Mouse (Mus musculus): ENCODE measurements around the gene Prim1.

DNA sequence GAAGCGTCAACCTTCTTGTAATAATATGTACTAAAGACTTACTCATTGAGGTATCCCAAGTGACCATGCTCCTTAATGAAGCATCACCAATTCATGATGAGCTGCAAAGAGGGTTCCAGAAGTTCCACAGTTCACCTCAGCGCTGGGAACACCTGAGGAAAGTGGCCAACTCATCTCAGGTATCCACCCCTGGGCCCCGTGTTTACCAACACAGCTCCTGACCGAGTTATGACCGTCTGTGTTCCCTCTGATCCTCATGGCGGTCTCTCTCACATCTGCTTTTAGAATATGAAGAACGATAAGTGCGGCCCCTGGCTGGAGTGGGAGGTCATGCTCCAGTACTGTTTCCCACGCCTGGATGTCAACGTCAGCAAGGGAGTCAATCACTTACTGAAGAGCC is 8.5 kb downstream of the Prim1 start:
- TF ChIP-seq MAFK (IDR thresholded peaks at IDR 0.05; ENCODE audit: insufficient read depth, low read depth, low read length) (no peak), CHD2 (IDR thresholded peaks at IDR 0.05; ENCODE audit: low read depth, low read length) (no peak), HCFC1 (IDR thresholded peaks at IDR 0.05; ENCODE audit: borderline replicate concordance, insufficient read depth, low read length) (no peak)

Measured in ES-E14 (cell line).